Mouse (Mus musculus): ENCODE measurements at regions not wholly inside any gene's neighbourhood (a gene's known extent, or its start where the extent isn't known, plus 50 kb on each side); places are given as distances from the start of the nearest gene placed in this dataset.
A peak's percentile ranks its signal among the peaks of the same experiment; 100 is the strongest.

DNA sequence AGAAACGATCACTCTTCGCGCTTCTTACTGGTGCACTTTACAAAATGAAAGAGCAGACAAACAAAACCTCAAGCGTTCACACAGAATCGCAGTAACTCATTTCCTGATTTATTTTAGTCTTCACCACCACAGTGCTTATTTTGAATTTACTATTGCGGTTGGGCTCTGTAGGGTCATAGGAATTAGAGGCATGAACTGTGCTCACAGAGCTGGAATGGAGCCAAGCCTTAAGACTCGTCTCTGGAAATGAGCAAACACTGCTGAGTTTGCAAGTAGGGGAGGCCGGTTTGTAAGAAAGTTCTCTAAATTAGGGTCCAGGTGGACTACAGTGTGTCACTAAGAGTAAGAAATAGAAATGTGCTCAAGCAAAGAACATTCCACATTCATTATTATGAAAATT lies 289.2 kb upstream of the Gjb5 start:
- Histone ChIP-seq H3K4me3 (ENCODE audit: low read depth, low read length) (no peak overlapping the region), H3K9ac (ENCODE audit: low read length) (no peak overlapping the region), H3K36me3 (ENCODE audit: control insufficient read depth, insufficient read depth, low read length) (no peaks in the 10 kb centered on the region), H3K4me2 (ENCODE audit: low read depth, severe bottlenecking) (no peak overlapping the region), H3K27ac (replicated peaks; ENCODE audit: low read depth, low read length) (no peak overlapping the region), H3K4me1 (ENCODE audit: control insufficient read depth, insufficient read depth, low read length) (no peaks in the 10 kb centered on the region), H3K27me3 (ENCODE audit: control insufficient read depth, insufficient read depth, low read length) (no peaks in the 10 kb centered on the region), H3K9me3 (ENCODE audit: control insufficient read depth, low read length) (no peaks in the 10 kb centered on the region)
- WGBS = 78% methylated on average over 8 of the region's 8 CpGs
- DNase-seq (ENCODE audit: low spot score) (no peak), ATAC-seq (ENCODE audit: insufficient number of reproducible peaks, low FRiP score, low TSS enrichment, low read depth) (no peak)

DNA sequence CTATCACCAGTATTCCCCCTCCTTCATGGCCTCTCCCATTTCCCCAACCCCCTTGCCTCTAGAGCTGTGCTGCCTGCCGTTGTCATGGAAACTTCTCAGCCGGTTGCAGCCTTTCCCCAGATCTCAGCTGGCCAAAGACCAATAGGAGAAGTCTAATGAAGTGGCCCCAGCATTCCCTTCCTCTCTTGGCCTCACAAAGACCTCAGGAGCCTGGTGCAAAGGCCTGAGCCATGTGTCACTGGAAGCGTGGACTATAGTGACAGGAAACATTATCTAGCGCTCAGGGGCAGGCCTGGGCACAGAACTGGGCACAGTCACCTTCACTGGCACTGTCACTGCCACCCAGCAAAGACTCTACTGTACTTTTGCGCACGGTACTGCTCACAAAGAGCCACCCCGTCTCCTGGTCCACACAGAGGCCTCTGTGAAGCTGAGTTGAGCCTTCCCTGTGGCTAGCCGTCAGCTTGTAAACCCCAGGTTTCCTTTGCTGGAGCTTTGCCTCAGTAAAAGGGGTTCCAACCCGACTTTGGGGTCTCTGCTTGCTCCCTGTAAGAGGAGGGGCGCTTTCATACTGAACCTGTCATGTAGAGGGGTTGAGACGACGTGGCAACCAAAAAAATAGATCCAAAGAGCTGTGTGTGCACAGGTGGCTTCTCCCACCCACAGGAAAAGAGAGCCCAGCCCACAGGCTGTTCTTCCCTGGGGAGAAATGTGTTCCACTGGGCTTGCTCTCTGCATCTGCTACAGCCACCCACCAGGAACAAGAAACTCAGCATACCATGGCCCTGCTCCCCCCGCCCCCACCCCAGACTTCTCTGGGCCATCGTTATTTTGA lies 282.5 kb upstream of the Gjb5 start:
- H3K9me3 ChIP-seq (ENCODE audit: control insufficient read depth, low read length) = no peaks in the 10 kb centered on the region
- peak overlapping the region; percentile 79 for H3K27ac ChIP-seq (replicated peaks; ENCODE audit: low read depth, low read length)
- H3K27me3 ChIP-seq (ENCODE audit: control insufficient read depth, insufficient read depth, low read length) = no peaks in the 10 kb centered on the region
- 51% methylated on average over 14 of the region's 14 CpGs for WGBS
- ATAC-seq (ENCODE audit: insufficient number of reproducible peaks, low FRiP score, low TSS enrichment, low read depth) (peak; percentile 75; the same call in 1 of the 2 replicates), DNase-seq (ENCODE audit: low spot score) (peak; percentile 63)
- no peak overlapping the region for H3K4me3 ChIP-seq (ENCODE audit: low read depth, low read length)
- H3K36me3 ChIP-seq (ENCODE audit: control insufficient read depth, insufficient read depth, low read length) = no peaks in the 10 kb centered on the region
- H3K4me2 ChIP-seq (ENCODE audit: low read depth, severe bottlenecking) = peak overlapping the region; percentile 20; the same call in 1 of the 2 replicates
- no peak overlapping the region for H3K9ac ChIP-seq (ENCODE audit: low read length)
- peaks cover 16% of the 10 kb centered on the region for H3K4me1 ChIP-seq (ENCODE audit: control insufficient read depth, insufficient read depth, low read length)

- Histone ChIP-seq H3K27ac (replicated peaks; ENCODE audit: low read depth, low read length) (no peak overlapping the region), H3K4me1 (ENCODE audit: control insufficient read depth, insufficient read depth, low read length) (peaks cover 16% of the 10 kb centered on the region), H3K36me3 (ENCODE audit: control insufficient read depth, insufficient read depth, low read length) (no peaks in the 10 kb centered on the region), H3K4me3 (ENCODE audit: low read depth, low read length) (no peak overlapping the region), H3K27me3 (ENCODE audit: control insufficient read depth, insufficient read depth, low read length) (no peaks in the 10 kb centered on the region), H3K9me3 (ENCODE audit: control insufficient read depth, low read length) (no peaks in the 10 kb centered on the region), H3K9ac (ENCODE audit: low read length) (no peak overlapping the region), H3K4me2 (ENCODE audit: low read depth, severe bottlenecking) (no peak overlapping the region)
- ATAC-seq (ENCODE audit: insufficient number of reproducible peaks, low FRiP score, low TSS enrichment, low read depth) (no peak), DNase-seq (ENCODE audit: low spot score) (no peak)
- WGBS = 90% methylated on average over 3 of the region's 3 CpGs
These were observed 281.8 kb upstream of the Gjb5 start for GRCm38 (mm10) chr4:127639765-127640164.

DNA sequence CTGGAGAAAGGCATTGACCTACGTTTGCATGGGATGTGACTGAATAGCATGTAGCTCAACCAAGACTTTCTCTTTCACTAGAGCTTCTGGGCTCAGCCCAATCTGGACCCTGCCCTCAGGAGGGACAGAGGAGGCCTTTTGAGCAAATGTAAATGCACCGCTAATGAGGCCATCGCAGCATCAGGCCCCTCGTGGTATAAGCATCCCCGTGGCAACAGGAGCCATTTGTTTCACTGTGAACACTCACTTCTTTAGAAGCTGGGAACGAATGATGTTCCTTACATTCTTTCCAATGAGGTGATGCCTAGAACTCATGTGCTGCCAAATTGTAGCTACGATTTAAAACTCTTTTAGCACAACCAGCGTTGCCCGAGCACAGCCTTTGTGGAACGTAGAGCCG lies 279.0 kb upstream of the Gjb5 start:
- DNase-seq (ENCODE audit: low spot score) = no peak
- no peak for ATAC-seq (ENCODE audit: insufficient number of reproducible peaks, low FRiP score, low TSS enrichment, low read depth)
- H3K36me3 ChIP-seq (ENCODE audit: control insufficient read depth, insufficient read depth, low read length) = no peaks in the 10 kb centered on the region
- peaks cover 16% of the 10 kb centered on the region for H3K4me1 ChIP-seq (ENCODE audit: control insufficient read depth, insufficient read depth, low read length)
- no peaks in the 10 kb centered on the region for H3K9me3 ChIP-seq (ENCODE audit: control insufficient read depth, low read length)
- 58% methylated on average over 11 of the region's 11 CpGs for WGBS
- no peak overlapping the region for H3K4me2 ChIP-seq (ENCODE audit: low read depth, severe bottlenecking)
- no peak overlapping the region for H3K4me3 ChIP-seq (ENCODE audit: low read depth, low read length)
- no peak overlapping the region for H3K27ac ChIP-seq (replicated peaks; ENCODE audit: low read depth, low read length)
- no peak overlapping the region for H3K9ac ChIP-seq (ENCODE audit: low read length)
- H3K27me3 ChIP-seq (ENCODE audit: control insufficient read depth, insufficient read depth, low read length) = no peaks in the 10 kb centered on the region

DNA sequence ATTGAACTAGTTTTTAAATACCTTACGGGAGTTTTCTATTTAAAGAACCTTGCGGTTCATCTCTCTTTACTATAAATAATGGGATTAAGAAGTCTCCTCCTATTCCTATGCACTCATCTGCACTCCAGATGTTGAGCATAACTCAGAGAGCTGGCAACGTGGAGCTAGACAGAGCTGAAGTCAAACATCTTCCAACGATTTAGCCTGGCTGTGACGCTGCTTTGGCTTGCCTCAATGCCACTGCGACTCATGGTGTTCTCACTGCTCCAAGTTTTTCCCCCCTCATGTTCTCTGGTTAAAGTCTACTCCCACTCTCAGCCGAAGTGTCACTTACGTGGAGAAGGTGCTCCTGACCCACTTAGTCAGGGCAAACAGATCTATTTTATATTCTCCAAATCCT lies 277.3 kb upstream of the Gjb5 start:
- ATAC-seq (ENCODE audit: insufficient number of reproducible peaks, low FRiP score, low TSS enrichment, low read depth) = no peak
- Histone ChIP-seq H3K9me3 (ENCODE audit: control insufficient read depth, low read length) (no peaks in the 10 kb centered on the region), H3K4me2 (ENCODE audit: low read depth, severe bottlenecking) (no peak overlapping the region), H3K27me3 (ENCODE audit: control insufficient read depth, insufficient read depth, low read length) (no peaks in the 10 kb centered on the region), H3K27ac (replicated peaks; ENCODE audit: low read depth, low read length) (no peak overlapping the region), H3K4me3 (ENCODE audit: low read depth, low read length) (no peak overlapping the region), H3K36me3 (ENCODE audit: control insufficient read depth, insufficient read depth, low read length) (no peaks in the 10 kb centered on the region), H3K4me1 (ENCODE audit: control insufficient read depth, insufficient read depth, low read length) (peaks cover 5% of the 10 kb centered on the region), H3K9ac (ENCODE audit: low read length) (no peak overlapping the region)
- WGBS = 57% methylated on average over 8 of the region's 8 CpGs
- DNase-seq (ENCODE audit: low spot score) = no peak

DNA sequence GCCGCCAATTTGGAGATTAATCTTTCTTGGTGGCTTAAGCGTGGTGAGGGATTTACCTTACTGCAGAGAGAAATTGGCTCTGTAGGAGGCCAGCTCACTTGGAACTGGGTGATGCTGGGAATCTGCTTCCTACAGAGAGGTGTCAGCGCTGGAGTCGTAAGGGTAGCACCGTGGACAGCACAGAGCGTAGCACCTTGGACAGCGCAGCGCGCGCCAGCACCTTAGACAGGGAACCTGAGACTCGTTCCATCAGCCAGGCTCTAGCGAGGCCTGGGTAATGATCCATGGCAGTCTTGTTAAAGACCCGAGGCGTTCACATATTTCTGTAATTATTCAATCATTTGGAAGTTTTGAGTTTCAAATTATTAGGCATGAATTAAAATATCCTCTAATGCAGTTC lies 261.9 kb upstream of the Gjb5 start:
- no peaks in the 10 kb centered on the region for H3K36me3 ChIP-seq (ENCODE audit: control insufficient read depth, insufficient read depth, low read length)
- no peaks in the 10 kb centered on the region for H3K4me1 ChIP-seq (ENCODE audit: control insufficient read depth, insufficient read depth, low read length)
- H3K4me2 ChIP-seq (ENCODE audit: low read depth, severe bottlenecking) = no peak overlapping the region
- no peaks in the 10 kb centered on the region for H3K9me3 ChIP-seq (ENCODE audit: control insufficient read depth, low read length)
- H3K4me3 ChIP-seq (ENCODE audit: low read depth, low read length) = no peak overlapping the region
- DNase-seq (ENCODE audit: low spot score) = peak; percentile 87
- 5% methylated on average over 14 of the region's 14 CpGs for WGBS
- no peaks in the 10 kb centered on the region for H3K27me3 ChIP-seq (ENCODE audit: control insufficient read depth, insufficient read depth, low read length)
- no peak for ATAC-seq (ENCODE audit: insufficient number of reproducible peaks, low FRiP score, low TSS enrichment, low read depth)
- no peak overlapping the region for H3K27ac ChIP-seq (replicated peaks; ENCODE audit: low read depth, low read length)
- no peak overlapping the region for H3K9ac ChIP-seq (ENCODE audit: low read length)

GRCm38 (mm10) chr4:127612761-127613160 lies 254.8 kb upstream of the Gjb5 start:
- Histone ChIP-seq H3K27me3 (ENCODE audit: control insufficient read depth, insufficient read depth, low read length) (no peaks in the 10 kb centered on the region), H3K4me3 (ENCODE audit: low read depth, low read length) (no peak overlapping the region), H3K4me1 (ENCODE audit: control insufficient read depth, insufficient read depth, low read length) (no peaks in the 10 kb centered on the region), H3K9me3 (ENCODE audit: control insufficient read depth, low read length) (no peaks in the 10 kb centered on the region), H3K9ac (ENCODE audit: low read length) (no peak overlapping the region), H3K36me3 (ENCODE audit: control insufficient read depth, insufficient read depth, low read length) (no peaks in the 10 kb centered on the region), H3K4me2 (ENCODE audit: low read depth, severe bottlenecking) (no peak overlapping the region), H3K27ac (replicated peaks; ENCODE audit: low read depth, low read length) (no peak overlapping the region)
- DNase-seq (ENCODE audit: low spot score) (peak; percentile 48), ATAC-seq (ENCODE audit: insufficient number of reproducible peaks, low FRiP score, low TSS enrichment, low read depth) (no peak)
- 50% methylated on average over 8 of the region's 8 CpGs for WGBS

DNA sequence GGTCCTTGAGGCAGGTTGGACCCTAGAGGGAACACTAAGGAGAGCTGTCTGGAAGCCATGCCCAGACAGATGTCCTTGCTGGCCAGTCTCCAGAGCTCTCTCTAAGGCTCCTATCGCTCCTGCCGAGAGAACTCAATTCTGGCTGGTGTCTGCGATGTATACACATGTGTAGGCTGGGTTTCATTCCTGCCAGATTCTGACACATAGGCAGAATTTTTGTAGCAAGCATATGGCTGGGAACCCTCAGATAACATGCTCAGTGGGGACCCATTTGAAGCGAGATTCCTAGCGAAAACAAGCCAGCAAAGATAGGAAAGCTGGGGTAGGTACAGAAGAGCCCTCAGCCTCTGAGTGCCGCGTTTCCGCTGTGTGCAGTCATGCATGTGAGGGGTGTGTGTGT lies 242.9 kb upstream of the Gjb5 start:
- Histone ChIP-seq H3K36me3 (ENCODE audit: control insufficient read depth, insufficient read depth, low read length) (no peaks in the 10 kb centered on the region), H3K4me2 (ENCODE audit: low read depth, severe bottlenecking) (no peak overlapping the region), H3K27ac (replicated peaks; ENCODE audit: low read depth, low read length) (no peak overlapping the region), H3K4me3 (ENCODE audit: low read depth, low read length) (no peak overlapping the region), H3K27me3 (ENCODE audit: control insufficient read depth, insufficient read depth, low read length) (no peaks in the 10 kb centered on the region), H3K9ac (ENCODE audit: low read length) (no peak overlapping the region), H3K9me3 (ENCODE audit: control insufficient read depth, low read length) (no peaks in the 10 kb centered on the region), H3K4me1 (ENCODE audit: control insufficient read depth, insufficient read depth, low read length) (no peaks in the 10 kb centered on the region)
- 91% methylated on average over 8 of the region's 8 CpGs for WGBS
- DNase-seq (ENCODE audit: low spot score) (no peak), ATAC-seq (ENCODE audit: insufficient number of reproducible peaks, low FRiP score, low TSS enrichment, low read depth) (no peak)

- Histone ChIP-seq H3K4me1 (ENCODE audit: control insufficient read depth, insufficient read depth, low read length) (no peaks in the 10 kb centered on the region), H3K4me2 (ENCODE audit: low read depth, severe bottlenecking) (no peak overlapping the region), H3K27me3 (ENCODE audit: control insufficient read depth, insufficient read depth, low read length) (no peaks in the 10 kb centered on the region), H3K4me3 (ENCODE audit: low read depth, low read length) (no peak overlapping the region), H3K36me3 (ENCODE audit: control insufficient read depth, insufficient read depth, low read length) (no peaks in the 10 kb centered on the region), H3K27ac (replicated peaks; ENCODE audit: low read depth, low read length) (no peak overlapping the region), H3K9ac (ENCODE audit: low read length) (no peak overlapping the region), H3K9me3 (ENCODE audit: control insufficient read depth, low read length) (no peaks in the 10 kb centered on the region)
- no peak for ATAC-seq (ENCODE audit: insufficient number of reproducible peaks, low FRiP score, low TSS enrichment, low read depth)
- no peak for DNase-seq (ENCODE audit: low spot score)
- 86% methylated on average over 3 of the region's 3 CpGs for WGBS
These were observed 240.6 kb upstream of the Gjb5 start for GRCm38 (mm10) chr4:127598610-127599009.
